Mouse (Mus musculus): ENCODE data around the gene Stxbp3. TPM values are rescaled to one million over a fixed set of nuclear protein-coding genes. Genes with fewer than 3 reads are reported as not detected.

Gene Stxbp3
- polyA plus RNA-seq (2012; rRNA removed), result 6.0 and 6.9 TPM in 2 replicates

DNA sequence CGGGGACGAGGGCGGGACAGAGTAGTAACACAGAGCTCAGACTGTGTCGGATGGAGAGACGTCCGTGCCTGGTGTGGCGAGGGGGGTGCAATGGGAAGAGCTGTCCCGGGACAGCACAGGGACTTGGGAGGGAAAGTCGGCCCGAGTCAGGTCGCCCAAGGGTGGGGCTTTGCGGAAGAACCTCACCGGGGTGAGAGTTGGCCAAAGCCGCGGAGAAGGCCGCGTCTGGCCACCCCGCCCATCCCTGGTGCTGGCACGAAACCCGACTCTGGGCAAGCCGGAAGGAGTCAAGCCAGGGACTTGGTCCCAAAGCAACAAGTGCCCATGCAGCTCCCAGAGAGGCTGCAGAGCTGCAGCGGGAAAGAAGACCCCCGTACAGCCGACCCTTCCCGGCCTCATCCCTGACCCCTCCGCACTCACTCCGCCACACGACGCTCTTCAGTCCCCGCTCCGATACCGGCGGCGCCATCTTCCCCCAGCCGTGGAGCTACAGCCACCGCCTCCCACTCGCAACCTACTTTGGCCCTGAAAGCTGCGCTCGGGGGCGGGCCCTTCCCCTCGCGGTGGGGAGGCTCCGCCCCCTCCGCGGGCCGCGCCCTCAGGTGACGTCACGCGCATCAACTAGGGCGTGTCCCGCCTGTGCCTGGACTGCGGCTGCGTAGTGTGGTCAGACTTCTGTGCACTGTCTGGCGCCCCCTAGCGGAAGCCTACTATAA is at the start of gene Stxbp3:
Gene Stxbp3 (minus strand): TSS at position 527 of the 716 bp plus-strand sequence.
- peaks cover 4% of the 10 kb centered on the region for H3K4me1 ChIP-seq (ENCODE audit: control insufficient read depth, insufficient read depth, insufficient read length)
- peak within 1 kb of the TSS; percentile 68 for H3K4me3 ChIP-seq (ENCODE audit: extremely low read depth, insufficient read depth, insufficient read length)
- peaks cover 8% of the 10 kb centered on the region for H3K36me3 ChIP-seq (ENCODE audit: control insufficient read depth, insufficient read depth, low read length)
- DNase-seq (ENCODE audit: low read depth in 1 of 2, low spot score in 2 of 2), result peak; percentile 92 to 98
- peak; percentile 85 for TF ChIP-seq CTCF (IDR thresholded peaks at IDR 0.05; ENCODE audit: extremely low read depth, insufficient read depth, insufficient read length, insufficient replicate concordance)
- peak; percentile 85 for TF ChIP-seq POLR2A (IDR thresholded peaks at IDR 0.05; ENCODE audit: low read depth, low read length)
- H3K27me3 ChIP-seq (ENCODE audit: control insufficient read depth, insufficient read depth, low read length), result no peaks in the 10 kb centered on the region
- WGBS, result under 1% methylated on average over 56 of the region's 56 CpGs
- H3K27ac ChIP-seq (ENCODE audit: insufficient read depth, low read length), result peak within 1 kb of the TSS; percentile 93

DNA sequence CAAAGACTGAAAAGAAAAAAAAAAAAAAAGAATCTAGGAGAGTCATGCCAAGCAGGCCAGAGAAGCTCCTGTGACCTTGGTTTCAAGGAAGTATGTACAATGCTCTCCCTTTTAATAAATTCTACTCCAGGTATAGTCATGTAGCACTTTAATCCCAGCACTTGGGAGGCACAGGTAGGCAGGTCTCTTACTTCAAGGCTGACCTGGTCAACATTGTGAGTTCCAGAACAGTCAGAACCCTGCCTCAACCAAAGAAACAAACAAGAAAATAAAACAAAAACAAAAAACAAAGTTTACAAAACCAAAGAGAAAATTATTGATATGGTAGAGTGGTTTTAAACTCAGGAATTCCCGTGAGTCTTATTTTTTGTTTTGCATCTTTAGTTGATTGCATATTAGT is 49.6 kb upstream of the Stxbp3 start, which contains the start of gene Fndc7:
Gene Fndc7 (minus strand): TSS at position 101 of the 400 bp plus-strand sequence.
- DNase-seq (ENCODE audit: low read depth in 1 of 2, low spot score in 2 of 2), result no peak
- no peak for TF ChIP-seq CTCF (IDR thresholded peaks at IDR 0.05; ENCODE audit: extremely low read depth, insufficient read depth, insufficient read length, insufficient replicate concordance)
- TF ChIP-seq POLR2A (IDR thresholded peaks at IDR 0.05; ENCODE audit: low read depth, low read length), result no peak
- H3K4me1 ChIP-seq (ENCODE audit: control insufficient read depth, insufficient read depth, insufficient read length), result peaks cover 14% of the 10 kb centered on the region; the same call in 1 of the 2 replicates
- no peak within 1 kb of the TSS for H3K27ac ChIP-seq (ENCODE audit: insufficient read depth, low read length)
- no peaks in the 10 kb centered on the region for H3K27me3 ChIP-seq (ENCODE audit: control insufficient read depth, insufficient read depth, low read length)
- 91% methylated on average over 1 of the region's 1 CpGs for WGBS
- H3K36me3 ChIP-seq (ENCODE audit: control insufficient read depth, insufficient read depth, low read length), result no peaks in the 10 kb centered on the region
- H3K4me3 ChIP-seq (ENCODE audit: extremely low read depth, insufficient read depth, insufficient read length), result no peak within 1 kb of the TSS

DNA sequence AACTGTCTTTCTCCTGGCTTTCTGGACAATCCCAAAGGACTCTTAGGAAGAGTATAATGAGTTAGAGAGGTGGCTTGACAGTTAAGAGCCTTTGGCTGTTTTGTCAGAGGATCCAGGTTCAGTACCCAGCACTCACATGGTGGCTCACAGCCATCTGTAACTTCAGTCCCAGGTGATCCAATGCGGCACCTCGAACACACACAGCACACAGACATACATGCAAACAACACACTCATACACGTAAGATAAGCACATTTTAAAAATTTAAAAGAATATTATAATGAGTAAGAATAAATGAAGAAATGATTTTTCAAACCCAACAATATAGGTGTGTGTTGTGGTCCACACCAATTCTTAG is 47.3 kb upstream of the Stxbp3 start:
- Histone ChIP-seq H3K4me3 (ENCODE audit: extremely low read depth, insufficient read depth, insufficient read length) (no peak overlapping the region), H3K4me1 (ENCODE audit: control insufficient read depth, insufficient read depth, insufficient read length) (peaks cover 27% of the 10 kb centered on the region; the same call in 1 of the 2 replicates), H3K27ac (ENCODE audit: insufficient read depth, low read length) (no peak overlapping the region), H3K36me3 (ENCODE audit: control insufficient read depth, insufficient read depth, low read length) (no peaks in the 10 kb centered on the region), H3K27me3 (ENCODE audit: control insufficient read depth, insufficient read depth, low read length) (no peaks in the 10 kb centered on the region)
- 95% methylated on average over 3 of the region's 3 CpGs for WGBS
- DNase-seq (ENCODE audit: low read depth in 1 of 2, low spot score in 2 of 2), result no peak
- TF ChIP-seq CTCF (IDR thresholded peaks at IDR 0.05; ENCODE audit: extremely low read depth, insufficient read depth, insufficient read length, insufficient replicate concordance) (no peak), POLR2A (IDR thresholded peaks at IDR 0.05; ENCODE audit: low read depth, low read length) (no peak)

DNA sequence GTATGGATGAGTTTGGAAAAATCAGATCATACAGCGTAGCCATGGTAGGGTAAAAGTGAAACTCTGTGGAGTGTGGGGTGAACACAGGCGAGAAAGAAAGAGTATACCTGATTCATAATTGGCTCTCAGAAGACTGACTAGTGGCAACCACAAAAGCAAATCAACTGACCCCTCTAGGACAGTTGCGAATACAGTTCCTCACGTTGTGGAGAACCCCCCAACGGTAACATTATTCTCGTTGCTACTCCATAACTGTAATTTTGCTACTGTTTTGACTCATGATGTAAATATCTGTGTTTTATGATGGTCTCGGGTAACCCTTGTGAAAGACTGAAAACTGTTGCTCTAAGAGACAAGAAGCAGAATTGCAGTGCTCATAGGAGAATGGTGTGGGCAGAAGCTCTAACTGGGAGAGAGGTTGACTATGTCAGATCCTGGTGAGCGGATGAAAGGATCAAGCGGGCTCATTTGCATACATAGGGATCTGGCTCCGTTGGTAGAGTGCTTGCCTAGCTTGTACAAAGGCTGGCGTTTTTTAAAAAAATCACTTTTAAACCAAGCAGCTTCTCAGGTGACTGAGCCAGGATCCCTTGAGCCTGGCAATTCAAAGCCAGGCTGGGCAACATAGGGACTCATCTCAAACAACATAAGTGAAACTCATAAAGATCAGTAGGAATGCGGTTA is 46.8 kb upstream of the Stxbp3 start:
- H3K27ac ChIP-seq (ENCODE audit: insufficient read depth, low read length), result no peak overlapping the region
- no peak for DNase-seq (ENCODE audit: low read depth in 1 of 2, low spot score in 2 of 2)
- peaks cover 27% of the 10 kb centered on the region; the same call in 1 of the 2 replicates for H3K4me1 ChIP-seq (ENCODE audit: control insufficient read depth, insufficient read depth, insufficient read length)
- no peak for TF ChIP-seq POLR2A (IDR thresholded peaks at IDR 0.05; ENCODE audit: low read depth, low read length)
- TF ChIP-seq CTCF (IDR thresholded peaks at IDR 0.05; ENCODE audit: extremely low read depth, insufficient read depth, insufficient read length, insufficient replicate concordance), result no peak
- H3K27me3 ChIP-seq (ENCODE audit: control insufficient read depth, insufficient read depth, low read length), result no peaks in the 10 kb centered on the region
- 77% methylated on average over 12 of the region's 12 CpGs for WGBS
- H3K4me3 ChIP-seq (ENCODE audit: extremely low read depth, insufficient read depth, insufficient read length), result no peak overlapping the region
- H3K36me3 ChIP-seq (ENCODE audit: control insufficient read depth, insufficient read depth, low read length), result no peaks in the 10 kb centered on the region

DNA sequence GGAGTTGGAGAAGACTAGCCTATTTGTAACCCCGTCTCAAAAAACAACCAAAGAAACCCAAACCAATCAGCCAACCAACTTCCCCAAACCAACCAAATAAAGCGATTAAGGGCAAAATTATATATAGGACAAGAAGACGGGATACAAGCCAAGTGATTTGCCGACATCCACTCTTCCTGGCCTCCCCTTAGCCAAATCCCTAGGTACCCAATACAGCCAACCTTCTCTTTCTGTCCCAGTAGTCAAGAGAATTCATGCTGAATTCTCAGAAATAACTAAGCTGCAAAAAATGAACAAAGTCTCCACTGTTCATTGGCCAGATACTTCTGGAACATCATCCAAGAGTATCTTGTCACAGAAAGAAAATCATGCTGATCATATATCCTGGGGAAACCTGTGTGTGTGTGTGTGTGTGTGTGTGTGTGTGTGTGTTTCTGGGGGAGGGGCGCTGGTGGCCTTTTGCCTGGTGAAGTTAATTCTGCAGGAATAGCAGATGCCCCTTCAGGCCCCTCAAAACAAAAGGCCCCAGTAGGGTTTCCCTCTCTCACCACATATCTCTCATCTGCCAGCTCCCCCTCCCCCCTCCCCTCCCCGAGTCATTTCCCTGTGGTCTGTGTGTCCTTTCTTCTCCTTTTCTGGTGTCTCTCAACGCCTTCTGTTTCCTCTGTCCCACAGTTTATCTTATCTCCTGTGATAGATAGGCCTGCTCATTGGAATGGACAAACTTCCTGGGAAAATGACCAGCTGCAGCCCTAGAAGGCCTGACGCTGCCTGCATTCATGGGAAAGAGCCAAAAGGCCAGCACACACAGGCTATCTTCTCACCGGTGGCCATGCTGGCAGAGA is 45.6 kb upstream of the Stxbp3 start:
- Histone ChIP-seq H3K4me1 (ENCODE audit: control insufficient read depth, insufficient read depth, insufficient read length) (peaks cover 32% of the 10 kb centered on the region; the same call in 1 of the 2 replicates), H3K4me3 (ENCODE audit: extremely low read depth, insufficient read depth, insufficient read length) (no peak overlapping the region), H3K27ac (ENCODE audit: insufficient read depth, low read length) (no peak overlapping the region), H3K36me3 (ENCODE audit: control insufficient read depth, insufficient read depth, low read length) (no peaks in the 10 kb centered on the region), H3K27me3 (ENCODE audit: control insufficient read depth, insufficient read depth, low read length) (no peaks in the 10 kb centered on the region)
- 30% methylated on average over 9 of the region's 9 CpGs for WGBS
- TF ChIP-seq CTCF (IDR thresholded peaks at IDR 0.05; ENCODE audit: extremely low read depth, insufficient read depth, insufficient read length, insufficient replicate concordance) (no peak), POLR2A (IDR thresholded peaks at IDR 0.05; ENCODE audit: low read depth, low read length) (no peak)
- DNase-seq (ENCODE audit: low read depth in 1 of 2, low spot score in 2 of 2), result no peak

DNA sequence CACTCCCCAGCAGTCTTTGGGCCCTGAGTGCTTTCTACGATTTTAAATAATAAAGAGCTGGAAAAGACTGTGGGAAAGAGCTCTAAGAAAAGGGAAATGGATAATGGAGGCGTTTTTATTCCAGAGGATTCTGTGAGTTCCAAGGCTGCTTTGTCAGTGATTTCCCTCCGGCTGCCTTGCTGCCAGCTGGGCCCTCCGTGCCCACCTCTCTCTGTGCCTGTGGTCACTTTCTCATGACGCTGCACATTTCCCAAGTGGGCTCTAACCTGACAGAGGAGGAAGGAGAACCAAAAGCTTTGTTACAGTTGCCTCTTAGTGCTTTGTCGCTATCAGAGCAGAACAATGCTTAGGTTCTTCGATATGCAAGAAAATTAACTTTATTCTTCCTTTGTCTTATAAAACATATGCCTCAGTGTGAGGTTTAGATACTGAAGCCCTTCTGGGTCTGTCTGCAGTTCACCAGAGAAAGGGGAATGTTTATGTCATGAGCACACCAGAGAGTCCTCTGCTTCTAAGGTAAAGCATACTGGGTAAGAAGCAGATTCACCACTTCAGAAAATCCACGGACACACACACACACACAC is 44.5 kb upstream of the Stxbp3 start:
- H3K27me3 ChIP-seq (ENCODE audit: control insufficient read depth, insufficient read depth, low read length), result no peaks in the 10 kb centered on the region
- H3K36me3 ChIP-seq (ENCODE audit: control insufficient read depth, insufficient read depth, low read length), result no peaks in the 10 kb centered on the region
- H3K4me3 ChIP-seq (ENCODE audit: extremely low read depth, insufficient read depth, insufficient read length), result no peak overlapping the region
- 33% methylated on average over 8 of the region's 8 CpGs for WGBS
- TF ChIP-seq CTCF (IDR thresholded peaks at IDR 0.05; ENCODE audit: extremely low read depth, insufficient read depth, insufficient read length, insufficient replicate concordance), result no peak
- TF ChIP-seq POLR2A (IDR thresholded peaks at IDR 0.05; ENCODE audit: low read depth, low read length), result no peak
- H3K4me1 ChIP-seq (ENCODE audit: control insufficient read depth, insufficient read depth, insufficient read length), result peaks cover 39% of the 10 kb centered on the region; the same call in 1 of the 2 replicates
- DNase-seq (ENCODE audit: low read depth in 1 of 2, low spot score in 2 of 2), result no peak
- H3K27ac ChIP-seq (ENCODE audit: insufficient read depth, low read length), result no peak overlapping the region

Measured in spleen, adult 2 months (tissue).